Mouse (Mus musculus) C3H10T1/2 (cell line): ENCODE data around the gene Emx1. TPM values are rescaled to one million over a fixed set of nuclear protein-coding genes. Genes with fewer than 3 reads are reported as not detected.

Experiments used
- polyA plus RNA-seq, 2 experiments: library from polyadenylated mRNA; unstranded; fragments of >200 nt; fragmentation: generic; extraction: Trizol; gene quantifications; one replicate each; pipeline ENCODE4 v1.2.1; 2012; ENCODE audit warnings: missing spikeins in 2 of 2

Gene Emx1
- polyA plus RNA-seq: not detected

DNA sequence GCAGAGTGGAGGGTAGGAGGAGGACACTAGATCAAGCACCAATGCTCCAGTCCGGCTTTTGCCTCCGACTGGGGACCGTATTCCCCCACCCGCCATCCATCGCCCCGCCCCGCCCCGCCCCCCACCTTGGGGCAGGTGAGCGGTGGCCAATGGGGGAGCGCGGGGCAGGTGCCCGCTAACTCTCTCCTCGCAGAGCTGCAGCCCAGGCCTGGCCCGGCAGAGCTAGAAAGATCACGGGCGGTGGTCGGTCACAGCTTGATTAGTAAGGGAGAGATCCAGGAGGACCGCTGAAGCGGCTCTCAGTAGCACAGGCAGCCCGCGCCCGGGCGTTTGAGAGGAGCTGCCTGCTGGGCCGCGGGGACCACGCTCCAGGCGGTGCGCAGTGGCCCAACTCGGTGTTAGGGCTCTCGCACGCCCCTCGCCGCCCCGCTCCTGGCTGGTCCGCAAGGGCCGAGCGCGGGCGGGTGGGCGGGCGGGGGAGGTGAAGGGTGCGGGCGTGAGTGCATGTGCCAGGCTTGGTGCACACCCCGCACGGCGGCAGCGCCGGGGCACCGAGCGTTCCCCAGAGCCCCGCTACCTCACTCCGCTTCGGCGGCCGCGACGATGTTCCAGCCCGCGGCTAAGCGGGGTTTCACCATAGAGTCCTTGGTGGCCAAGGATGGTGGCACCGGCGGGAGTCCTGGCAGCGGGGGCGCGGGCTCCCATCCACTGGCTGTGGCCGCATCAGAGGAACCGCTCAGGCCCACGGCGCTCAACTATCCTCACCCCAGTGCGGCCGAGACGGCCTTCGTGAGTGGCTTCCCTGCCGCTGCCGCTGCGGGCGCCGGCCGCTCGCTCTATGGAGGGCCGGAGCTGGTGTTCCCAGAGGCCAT is at the start of gene Emx1:
Gene Emx1, plus strand, starts transcription at position 99 of the 872 bp plus-strand sequence.

Other genes with a start within 250 kb of the Emx1 start
- gene Exoc6b, start 117.9 kb upstream of the Emx1 start, polyA plus RNA-seq: 10 to 100 TPM in 1 of 2 experiments, 1 to 10 TPM in 1; 1.4 to 16.3 TPM
- 100 to 1,000 TPM; 105 to 186 TPM for gene Spr, start 49.7 kb upstream of the Emx1 start, polyA plus RNA-seq
- gene Sfxn5, start 146.0 kb downstream of the Emx1 start, polyA plus RNA-seq: 1 to 10 TPM; 1.7 to 4.7 TPM
- gene Rab11fip5, start 187.2 kb downstream of the Emx1 start, polyA plus RNA-seq: 10 to 100 TPM; 11.9 to 22.5 TPM
- gene Noto, start 236.4 kb downstream of the Emx1 start, polyA plus RNA-seq: not detected
- gene Smyd5, start 244.6 kb downstream of the Emx1 start, polyA plus RNA-seq: 10 to 100 TPM; 28.8 to 51.0 TPM